Mouse (Mus musculus) T-helper 2 cell (primary cell): Measurements from ENCODE around the gene Syvn1.

Experiments
- in situ Hi-C: fragments of 300-600 bp; cut with MboI, MseI; formaldehyde crosslinking; loops from one replicate; pipeline ENCODE4 v1.15.1; 2025; ENCODE audit warnings: high pct_unique_total_duplicates

Gene Syvn1

GRCm38 (mm10) chr19:6067724-6068415 lies 21.5 kb downstream of the Syvn1 start, which contains the start of gene Tm7sf2:
Gene Tm7sf2 (minus strand): TSS chr19:6068373.
- in situ Hi-C loops, result no loop called here

DNA sequence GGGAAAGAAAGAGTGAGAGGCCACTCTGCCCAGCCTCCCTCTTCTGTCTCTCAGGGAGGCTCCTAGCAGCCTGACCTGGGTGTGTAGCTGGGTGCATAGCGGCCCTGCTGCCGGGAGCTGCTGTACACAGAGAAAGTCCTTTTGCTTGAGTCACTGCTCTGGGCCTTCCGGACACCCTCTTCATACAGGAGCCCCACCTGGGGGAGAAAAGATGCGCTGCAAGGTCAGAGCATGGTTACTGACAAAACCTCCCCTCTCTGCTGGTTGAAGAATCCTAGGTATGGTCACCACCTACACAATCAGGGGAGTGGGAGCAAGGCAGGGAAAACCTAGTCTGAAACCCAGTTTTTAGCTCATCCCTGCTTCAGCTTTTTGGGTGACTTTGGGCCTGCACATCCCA lies 22.6 kb downstream of the Syvn1 start:
- in situ Hi-C loops, result no loop called here

GRCm38 (mm10) chr19:6069851-6070250 lies 23.5 kb downstream of the Syvn1 start:
- in situ Hi-C loops, result no loop called here

DNA sequence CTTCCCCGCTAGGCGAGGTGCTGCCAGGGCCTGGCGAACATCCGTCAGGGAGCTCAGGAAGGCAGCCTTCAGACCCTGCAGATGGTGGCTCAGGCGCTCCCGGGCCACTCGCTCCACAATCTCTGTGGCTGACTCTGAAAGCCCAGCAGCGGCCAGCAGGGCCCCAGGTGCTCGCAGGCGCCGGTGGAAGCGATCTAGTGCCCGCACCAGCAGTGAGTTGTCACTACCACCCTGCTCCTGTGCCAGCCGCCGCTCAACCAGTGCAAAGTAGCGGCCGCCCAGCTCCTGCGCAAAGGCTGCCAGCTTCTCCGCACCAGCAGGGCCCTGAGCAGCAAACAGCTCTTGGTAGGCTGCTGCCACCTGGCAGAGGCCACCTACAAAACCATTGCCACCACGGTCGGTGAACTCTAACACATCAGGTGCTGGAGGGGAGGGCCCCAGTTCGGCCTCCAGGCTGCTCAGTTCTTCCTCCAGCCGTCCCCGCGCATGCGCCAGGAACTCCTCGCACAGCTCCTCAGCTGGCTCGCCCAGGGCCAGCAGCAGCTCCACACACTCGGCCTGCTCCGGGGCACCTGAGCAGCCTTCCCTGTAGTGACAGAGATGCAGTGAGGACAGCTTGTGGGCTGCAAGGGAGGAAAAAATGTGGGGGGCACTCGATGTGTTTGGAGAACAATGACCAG lies 24.3 kb downstream of the Syvn1 start:
- in situ Hi-C loops, result no loop called here

- in situ Hi-C loops, result no loop called here
These were observed 24.9 kb downstream of the Syvn1 start for GRCm38 (mm10) chr19:6071261-6071660.

- in situ Hi-C loops, result no loop called here
These were observed 27.5 kb downstream of the Syvn1 start for GRCm38 (mm10) chr19:6073889-6074288.

GRCm38 (mm10) chr19:6076564-6077393 lies 30.4 kb downstream of the Syvn1 start, which contains the start of gene Vps51:
Gene Vps51 (minus strand): TSS chr19:6077231.
- in situ Hi-C loops, result no loop called here

DNA sequence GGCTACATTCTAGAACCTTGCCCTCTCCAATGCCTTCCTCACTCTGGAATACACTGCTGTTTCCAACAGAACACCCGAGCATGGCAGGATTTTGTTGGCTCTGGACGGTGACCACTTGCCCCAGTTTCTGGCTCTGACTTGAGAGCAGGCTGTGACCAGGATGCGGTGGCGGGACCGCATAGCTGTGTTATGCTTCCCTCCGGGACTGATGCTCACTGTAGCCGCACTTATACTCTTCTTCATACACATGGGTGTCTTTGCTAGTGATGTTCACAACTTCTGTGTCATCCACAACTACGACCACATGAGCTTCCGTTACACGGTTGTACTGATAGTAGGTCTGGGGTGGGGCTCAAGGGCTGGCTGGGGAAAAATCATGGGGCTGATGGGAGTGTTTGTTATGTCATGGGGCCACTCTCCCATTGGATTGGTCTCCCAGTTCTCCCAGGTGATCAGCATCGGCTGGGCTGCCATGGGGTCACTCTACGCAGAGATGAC lies 33.7 kb downstream of the Syvn1 start, which contains the start of gene Tmem262:
Gene Tmem262, plus strand, starts transcription at position 51 of the 498 bp plus-strand sequence.
- in situ Hi-C loops, result loop anchor here (10.0 kb wide), 1 partner anchor 1135 kb away; the partner anchor contains the start of gene Cox8a

DNA sequence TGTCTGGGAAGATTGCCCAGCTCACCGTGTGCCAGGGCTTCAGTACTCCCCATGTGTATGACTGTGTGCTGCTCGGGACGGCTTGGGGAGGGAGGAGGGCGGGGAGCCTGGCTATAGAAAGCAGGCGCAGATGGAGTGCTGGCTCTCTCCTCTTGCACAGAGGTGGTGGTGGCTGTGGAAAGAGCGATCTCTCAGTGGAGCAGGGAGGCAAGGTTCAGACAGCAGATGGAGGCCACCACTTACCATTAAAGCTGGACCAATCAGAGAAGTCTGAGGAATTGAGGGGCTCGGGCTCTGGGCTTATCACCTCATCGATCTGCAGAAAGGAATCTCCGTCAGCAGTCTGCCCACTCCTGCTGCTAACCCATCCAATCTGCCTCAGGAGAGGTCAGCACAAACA lies 35.8 kb downstream of the Syvn1 start, which contains the start of gene Gm28374:
Gene Gm28374, minus strand, starts transcription at position 101 of the 400 bp plus-strand sequence.
- in situ Hi-C loops, result loop anchor here (10.0 kb wide), 1 partner anchor 1133 kb away; the partner anchor contains the start of gene Cox8a

DNA sequence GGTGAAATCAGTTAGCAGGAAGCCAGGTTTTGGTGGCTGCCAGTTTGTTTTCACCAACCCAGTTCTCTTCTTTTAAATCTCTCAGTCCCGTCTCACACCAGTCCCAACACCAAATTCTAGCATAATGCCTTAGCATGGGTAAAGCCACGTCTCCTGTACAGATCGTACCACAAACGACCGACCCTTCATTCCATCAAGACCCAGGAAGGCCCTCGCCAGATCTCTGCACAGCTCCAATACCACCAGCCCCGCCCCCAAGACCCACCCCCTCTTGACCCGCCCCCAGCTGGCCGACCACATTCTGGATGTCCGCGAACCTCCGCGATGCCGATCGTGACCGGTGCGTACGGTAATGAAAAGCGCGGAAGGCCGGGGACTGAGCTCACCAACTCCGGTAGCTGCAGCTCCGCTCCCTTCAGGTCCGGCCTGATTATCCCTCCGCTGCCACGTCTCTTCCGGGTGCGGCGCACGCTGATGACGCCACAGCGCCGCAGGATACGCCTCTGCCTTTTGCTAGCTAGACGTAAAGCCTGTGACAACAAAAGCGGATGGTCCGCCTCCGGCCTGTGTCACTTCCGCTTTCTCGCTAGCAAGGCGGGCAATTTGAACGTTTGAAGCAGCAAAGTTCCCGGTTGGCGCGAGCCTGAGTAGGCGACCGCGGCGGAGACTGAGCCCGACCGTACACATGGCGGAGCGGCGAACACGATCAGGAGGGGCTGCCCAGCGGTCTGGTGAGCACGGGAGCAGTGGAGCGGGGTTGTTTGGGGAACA lies 38.3 kb downstream of the Syvn1 start, which contains the start of the genes Zfpl1 and Cdca5:
Gene Zfpl1, minus strand, starts transcription at position 479 of the 771 bp plus-strand sequence.
Gene Cdca5, plus strand, starts transcription at position 506 of the 771 bp plus-strand sequence.
- in situ Hi-C loops, result loop anchor here (10.0 kb wide), 1 partner anchor 1130 kb away; the partner anchor contains the start of gene Cox8a

GRCm38 (mm10) chr19:6085417-6085879 lies 39.1 kb downstream of the Syvn1 start:
- in situ Hi-C loops, result loop anchor here (10.0 kb wide), 1 partner anchor 1129 kb away; the partner anchor contains the start of gene Cox8a

DNA sequence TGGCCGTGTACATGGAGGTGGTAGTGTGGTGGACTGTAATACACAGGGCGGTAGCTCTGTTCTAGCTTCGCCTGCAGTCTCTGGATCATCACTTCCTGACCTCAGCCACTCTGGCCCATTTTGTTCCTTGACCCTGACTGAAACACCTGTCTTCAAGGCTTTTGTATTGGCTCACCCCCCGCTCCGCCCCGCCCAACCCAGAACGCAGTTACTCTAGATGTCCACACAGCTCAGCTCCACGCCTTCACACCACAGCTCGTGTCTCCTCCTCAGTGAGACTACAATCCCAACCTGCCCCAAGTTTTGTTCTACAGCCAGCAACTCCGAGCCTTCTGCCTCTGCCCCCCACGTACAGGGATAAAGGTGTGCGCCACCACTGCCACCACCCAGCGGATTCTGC lies 42.5 kb downstream of the Syvn1 start:
- in situ Hi-C loops, result loop anchor here (10.0 kb wide), 1 partner anchor 1126 kb away; the partner anchor contains the start of gene Cox8a

DNA sequence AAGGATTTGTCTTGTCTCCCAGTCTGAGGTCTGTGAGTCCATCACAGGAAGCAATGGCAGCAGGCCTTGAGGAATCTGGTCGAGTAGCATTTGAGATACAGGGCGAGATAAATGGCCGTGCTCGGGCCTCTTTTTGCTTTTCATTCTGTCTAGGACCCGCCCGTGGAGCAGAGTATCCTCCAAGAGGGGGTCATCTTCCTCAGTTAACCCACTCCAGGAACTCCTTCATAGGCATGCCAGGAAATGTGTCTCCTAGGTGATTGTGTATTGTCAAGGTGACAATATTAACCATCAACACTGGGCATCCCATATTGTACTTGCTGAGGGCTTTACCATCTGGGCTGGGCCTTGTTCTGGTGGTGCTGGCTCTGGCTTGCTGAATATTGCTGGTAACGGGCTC lies 47.7 kb downstream of the Syvn1 start, which contains the start of gene AC131692.1:
Gene AC131692.1, plus strand, starts transcription at position 301 of the 400 bp plus-strand sequence.
- in situ Hi-C loops, result no loop called here

DNA sequence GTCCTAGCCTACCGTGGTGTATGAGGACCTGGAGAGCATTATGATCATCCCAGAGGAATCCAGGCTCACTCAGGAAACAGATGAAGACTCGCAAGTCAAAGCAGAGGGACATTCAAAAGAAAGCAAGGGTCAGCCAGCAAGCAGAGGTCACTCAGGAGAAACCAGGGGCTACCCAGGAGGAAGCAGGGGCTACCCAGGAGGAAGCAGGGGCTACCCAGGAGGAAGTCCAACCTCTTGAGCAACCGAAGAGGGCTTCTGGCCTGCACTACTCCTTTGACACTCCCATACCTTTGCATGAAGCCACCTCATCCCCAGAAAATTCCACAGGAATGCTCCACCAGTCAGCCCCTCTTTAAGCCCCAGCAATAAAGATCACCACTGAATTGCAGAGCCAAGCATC lies 51.5 kb downstream of the Syvn1 start:
- in situ Hi-C loops, result no loop called here

DNA sequence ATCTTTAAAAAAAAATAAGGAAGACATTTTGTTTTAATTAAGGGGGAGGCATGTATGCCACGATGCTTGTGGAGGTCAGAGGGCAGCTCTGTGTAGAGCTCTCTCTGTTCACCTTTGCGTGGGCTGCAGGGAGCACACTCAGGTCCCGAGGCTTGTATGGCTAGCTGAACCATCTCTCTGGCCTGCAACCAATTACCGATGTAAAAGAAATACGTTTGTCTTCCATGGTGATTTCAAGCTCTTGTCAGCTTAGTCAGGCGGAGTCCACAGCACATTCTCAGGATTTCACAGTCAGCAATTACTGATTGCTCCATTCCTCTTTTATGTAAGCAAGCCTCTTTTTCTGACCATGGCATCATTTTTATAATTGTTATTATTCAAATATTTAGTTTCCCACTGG lies 54.8 kb downstream of the Syvn1 start:
- in situ Hi-C loops, result no loop called here

DNA sequence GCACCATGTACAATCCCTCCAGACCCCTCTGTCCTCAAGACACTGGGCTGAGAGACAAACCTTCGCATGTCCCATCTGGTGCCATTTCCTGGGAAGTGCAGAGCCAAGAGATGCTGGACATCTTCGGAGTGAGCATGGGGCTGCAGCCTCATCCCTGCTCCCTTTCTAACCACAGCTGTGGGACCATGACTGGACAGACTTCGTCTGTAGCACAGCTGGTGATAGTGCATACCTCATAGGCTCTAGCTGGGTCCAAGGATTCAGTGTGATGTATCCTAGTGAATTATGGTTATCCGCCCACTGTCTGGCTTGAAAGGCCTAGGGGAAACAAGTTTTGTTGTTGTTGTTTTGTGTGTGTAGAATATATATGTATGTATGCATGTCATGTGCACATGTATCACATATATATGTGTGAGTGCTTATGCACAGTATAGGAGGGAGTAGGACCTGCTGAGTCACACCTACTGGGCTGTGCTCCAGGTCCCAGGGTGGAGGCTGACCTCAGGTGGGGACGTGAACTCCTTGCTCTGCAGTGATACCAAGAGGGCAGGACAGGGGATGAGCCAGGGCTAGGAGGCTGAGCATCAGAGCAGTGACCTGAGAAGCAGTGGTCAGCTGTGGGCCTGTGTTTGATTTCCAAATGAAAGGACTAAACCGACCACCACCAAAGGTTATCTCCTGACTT lies 55.9 kb downstream of the Syvn1 start:
- in situ Hi-C loops, result no loop called here
